Mouse (Mus musculus): ENCODE measurements around the gene Pafah1b1. TPM values are rescaled to one million over a fixed set of nuclear protein-coding genes. Genes with fewer than 3 reads are reported as not detected.

Pafah1b1 gene
- total RNA-seq, 2 experiments from 2014 or later = 110 to 113 TPM

DNA sequence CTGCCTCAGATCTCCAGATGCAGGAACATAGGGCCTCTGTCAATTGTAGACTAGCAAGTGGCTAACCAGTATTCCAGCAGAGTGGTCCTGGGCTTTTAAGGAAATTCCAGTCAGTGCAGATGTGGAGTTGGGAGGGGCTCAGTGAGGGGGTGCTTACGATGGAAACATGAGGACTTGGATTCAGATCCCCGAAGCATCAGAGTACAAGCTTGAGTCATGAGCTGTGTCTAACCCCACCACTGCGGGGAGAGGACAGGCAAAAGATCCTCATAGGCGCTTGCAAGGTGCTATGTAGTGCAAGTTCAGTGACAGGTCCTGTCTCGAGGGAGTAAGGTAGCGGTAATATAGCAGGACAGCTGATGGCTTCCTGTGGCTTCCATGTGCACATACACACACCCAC, 62.2 kb downstream of the Pafah1b1 start:
- DNase-seq = no peak

DNA sequence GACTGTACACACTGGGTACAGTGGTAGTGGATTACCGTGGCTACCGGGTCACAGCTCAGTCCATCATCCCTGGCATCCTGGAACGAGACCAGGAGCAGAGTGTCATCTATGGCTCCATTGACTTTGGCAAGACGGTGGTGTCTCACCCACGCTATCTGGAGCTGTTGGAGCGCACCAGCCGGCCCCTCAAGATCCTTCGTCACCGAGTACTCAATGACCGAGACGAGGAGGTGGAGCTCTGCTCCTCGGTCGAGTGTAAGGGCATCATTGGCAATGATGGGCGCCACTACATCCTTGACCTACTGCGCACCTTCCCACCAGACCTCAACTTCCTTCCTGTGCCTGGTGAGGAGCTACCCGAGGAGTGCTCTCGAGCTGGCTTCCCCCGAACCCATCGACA, 62.8 kb downstream of the Pafah1b1 start:
- DNase-seq = no peak

DNA sequence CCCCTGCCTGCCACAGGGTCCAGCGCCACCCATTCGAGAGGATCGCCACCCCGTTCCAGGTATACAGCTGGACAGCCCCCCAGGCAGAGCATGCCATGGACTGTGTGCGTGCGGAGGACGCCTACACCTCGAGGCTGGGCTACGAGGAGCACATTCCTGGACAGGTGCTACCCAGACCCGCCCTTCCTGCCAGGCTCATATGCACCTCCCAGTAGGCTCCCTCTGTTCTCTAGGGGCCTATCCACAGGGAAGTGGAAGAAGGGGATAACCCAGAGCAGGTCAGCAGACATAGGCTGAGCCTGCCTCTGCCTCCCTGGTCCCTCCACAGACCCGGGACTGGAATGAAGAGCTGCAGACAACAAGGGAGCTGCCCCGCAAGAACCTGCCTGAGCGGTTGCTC, 64.1 kb downstream of the Pafah1b1 start:
- DNase-seq = no peak

DNA sequence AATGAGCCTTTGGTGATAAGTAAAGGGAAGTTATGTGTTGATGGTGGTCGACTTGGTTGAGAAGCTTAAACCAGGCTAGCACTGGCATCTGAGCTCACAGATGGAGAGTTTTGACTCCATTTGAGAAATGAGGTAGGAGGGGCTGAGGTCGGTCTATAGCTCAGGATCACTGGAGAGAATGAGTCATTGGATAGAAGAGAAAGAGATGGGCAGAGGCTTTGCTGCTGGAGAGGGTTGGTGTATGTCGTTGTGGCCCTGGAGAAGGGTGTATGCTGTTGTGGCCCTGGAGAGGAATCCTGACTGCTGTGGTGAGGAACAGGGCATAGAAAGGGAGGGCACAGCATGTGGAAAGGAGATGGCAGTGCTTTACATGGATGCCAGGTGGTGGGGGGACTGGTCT, 68.5 kb downstream of the Pafah1b1 start:
- DNase-seq = no peak

DNA sequence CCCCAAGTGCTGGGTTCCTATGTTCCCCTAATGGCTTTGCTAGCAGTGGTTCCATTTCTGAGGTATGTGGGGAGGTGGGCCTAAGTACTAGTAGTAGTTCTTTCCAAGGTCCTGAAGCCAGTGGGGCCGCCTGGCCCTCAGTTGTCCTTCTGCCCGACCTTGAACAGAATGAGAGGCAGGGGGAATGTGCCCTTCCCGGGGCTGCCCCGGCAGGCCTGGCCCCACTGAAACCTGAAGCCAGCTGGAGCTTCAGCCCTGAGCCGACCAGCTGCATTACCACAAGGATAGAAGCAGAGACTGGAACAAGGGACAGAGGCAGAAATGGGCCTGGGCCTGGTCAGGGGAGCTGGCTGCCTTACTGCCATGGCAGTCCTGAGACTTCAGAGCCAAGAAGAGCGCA, 71.1 kb downstream of the Pafah1b1 start:
- peak; percentile 18 for DNase-seq

DNA sequence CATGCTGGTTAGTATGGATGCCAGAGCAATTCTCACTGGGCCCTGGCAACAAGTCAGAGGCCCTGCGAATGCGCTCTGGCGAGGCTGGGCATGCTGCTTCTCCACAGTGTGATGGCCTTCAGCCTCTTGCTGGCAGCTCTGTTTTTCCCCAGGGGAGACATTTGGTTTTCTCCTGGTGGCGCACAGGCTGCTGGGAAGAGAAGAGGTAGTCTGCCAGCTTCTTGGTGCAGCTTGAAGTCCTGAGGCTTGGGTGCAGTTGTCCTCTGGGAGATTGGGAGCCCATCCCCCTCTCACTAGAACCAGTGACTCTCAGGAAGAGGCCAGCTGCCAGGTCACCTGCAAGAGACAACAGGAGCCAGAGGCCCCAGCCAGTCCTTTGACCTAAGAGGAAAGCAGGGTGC, 71.7 kb downstream of the Pafah1b1 start:
- peak; percentile 23 for DNase-seq

DNA sequence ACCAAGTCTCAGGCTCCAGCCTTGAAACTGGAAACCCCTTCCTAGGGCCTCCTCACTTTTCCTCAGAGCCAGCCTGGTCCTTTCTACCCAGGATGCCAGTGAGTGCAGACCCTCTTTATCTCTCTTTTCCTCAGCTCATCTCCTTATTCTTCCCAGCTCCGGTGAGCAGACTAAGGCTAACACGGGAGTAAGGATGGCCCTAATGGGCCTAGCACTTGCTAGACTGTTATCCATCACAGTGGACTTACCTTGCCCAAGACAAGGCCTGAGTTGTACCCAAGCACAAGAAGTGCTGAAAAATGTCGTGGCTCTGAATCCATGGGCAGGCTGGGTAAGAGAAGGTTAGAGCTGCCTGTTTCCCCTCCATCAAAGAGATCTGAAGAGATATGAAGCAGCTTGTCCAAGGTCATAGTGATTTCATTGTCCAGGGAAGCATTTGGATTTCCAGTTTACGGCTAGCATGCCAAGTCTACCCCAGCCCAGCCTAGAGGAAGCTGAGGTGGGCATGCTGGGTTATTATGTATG, 73.8 kb downstream of the Pafah1b1 start:
- no peak for DNase-seq

DNA sequence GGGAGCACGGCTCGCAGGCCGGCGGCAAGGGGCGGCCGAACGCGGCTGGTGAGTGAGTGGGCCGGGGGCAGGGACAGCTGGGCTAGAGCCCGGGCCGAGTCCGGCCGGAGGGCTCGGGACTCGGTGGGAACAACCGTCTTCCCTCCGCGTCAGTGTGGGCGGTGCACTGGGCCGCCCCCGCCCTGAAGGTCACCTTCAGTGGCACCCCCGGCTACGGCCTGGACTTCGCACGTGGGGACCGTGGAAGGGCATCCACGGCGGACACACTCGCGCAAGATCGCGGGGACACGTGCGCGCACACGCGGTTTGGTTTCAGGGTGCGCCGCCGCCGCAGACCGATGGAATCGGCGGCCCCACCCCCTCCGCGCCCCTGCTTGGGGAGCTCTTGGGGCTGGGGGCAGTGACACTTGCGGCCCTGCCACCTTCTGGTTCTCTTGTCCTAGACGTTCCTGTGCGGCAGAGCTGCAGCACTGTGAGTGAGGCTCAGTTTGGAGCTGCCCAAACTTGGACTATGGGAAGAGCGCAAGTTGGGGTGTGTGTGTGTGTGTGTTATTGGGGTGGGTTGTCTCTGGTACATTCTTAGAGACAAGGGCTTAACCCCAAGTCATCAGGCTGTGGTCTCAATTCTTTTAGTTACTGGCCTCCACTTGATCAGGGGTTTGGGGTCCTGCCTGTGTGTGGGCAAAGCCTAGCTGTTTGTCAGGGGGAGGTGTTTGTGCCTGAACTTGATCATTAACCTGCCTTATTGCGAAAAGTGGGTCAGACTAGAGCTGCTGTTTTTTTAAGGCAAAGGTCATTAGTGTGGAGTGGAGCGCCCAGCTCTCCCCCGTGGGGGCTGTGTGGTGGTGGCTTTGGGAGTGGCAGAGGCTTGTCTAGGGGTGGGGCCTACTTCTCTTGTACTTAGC, 74.6 kb downstream of the Pafah1b1 start:
- no peak for DNase-seq

DNA sequence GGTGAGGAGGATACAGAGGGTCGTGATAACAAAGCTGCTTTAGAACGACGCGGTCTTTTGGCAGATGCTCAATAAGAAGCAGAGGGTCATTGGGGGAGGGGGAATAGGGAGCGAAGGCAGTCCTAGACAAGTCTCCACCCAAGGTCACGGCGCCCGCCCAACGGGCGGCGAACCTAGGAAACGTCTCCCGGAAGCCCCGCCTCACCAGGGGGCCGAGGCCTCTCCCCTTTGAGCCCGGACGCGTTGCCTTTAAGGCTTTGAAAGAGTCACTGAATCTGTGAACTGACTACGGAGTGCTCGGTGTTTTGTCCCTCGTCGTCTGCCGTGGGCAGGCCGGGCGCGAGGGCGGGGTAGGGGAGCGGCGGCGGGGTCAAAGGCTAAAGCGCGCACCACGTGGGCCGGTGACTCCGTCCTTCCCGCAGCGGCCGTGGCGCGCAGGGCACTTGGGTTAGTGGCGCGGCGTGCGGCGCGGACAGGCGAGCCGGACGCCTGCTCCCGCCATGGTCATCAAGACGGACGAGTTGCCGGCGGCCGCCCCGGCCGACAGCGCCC, 75.3 kb downstream of the Pafah1b1 start, which contains the start of gene Cluh:
Gene Cluh (plus strand): TSS at position 401 of the 552 bp plus-strand sequence.
- DNase-seq = peak; percentile 97

DNA sequence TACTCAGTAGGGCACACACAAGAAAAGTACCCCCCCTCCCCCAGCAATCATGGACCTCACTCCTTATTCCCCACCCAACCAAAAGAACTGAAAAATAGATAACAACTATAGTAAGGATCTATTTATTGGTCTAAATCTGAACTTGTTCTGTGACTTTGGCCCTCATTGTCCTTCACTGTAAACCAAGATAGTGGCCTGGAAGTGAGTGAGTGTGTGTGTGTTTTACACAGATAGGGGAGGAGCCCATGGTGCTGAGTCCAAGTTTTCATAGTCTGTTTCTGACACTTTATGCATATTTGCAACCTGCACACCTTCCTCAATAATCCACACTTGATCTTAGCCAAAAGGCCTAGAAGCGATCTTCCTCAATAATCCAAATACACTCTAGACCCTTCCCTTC, 75.8 kb downstream of the Pafah1b1 start:
- DNase-seq = no peak

DNA sequence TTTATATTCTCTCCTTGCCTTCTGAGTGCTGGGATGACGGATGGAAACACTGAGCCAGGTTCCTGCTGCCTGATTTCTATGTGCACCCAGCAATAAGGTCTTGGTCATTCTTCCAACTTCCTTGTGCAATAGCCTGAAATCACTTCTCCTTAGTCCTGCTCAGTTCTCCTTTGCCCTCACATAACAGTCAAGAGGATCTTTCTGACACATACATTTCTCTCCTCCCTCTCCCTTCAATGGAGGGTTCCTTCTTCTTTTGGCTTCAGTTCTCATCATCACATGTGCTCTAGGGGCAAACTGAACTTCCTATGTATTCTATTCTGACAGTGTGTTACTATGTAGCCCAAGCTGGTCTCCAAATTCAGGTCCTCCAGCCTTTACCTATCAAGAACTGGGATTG, 76.5 kb downstream of the Pafah1b1 start:
- no peak for DNase-seq

DNA sequence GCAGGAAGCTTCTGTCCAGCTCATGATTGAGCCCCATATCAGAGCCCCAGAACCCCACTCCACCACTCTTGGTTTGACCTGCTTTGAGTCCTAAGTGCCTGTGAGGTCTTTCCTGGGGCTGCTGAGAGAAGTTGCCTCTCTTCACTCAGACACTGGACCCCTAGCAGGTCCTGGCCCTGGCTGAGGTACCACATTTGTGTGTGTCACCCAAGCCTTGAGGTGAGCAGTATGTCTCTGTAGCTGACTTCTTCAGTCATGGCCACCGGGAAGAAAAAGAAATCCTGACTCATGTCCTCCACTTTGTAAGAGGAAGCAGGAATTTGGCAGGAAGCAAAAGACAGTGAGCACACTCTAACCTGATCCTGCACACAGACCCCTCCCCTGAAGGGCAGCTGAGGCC, 84.8 kb downstream of the Pafah1b1 start:
- DNase-seq = no peak

DNA sequence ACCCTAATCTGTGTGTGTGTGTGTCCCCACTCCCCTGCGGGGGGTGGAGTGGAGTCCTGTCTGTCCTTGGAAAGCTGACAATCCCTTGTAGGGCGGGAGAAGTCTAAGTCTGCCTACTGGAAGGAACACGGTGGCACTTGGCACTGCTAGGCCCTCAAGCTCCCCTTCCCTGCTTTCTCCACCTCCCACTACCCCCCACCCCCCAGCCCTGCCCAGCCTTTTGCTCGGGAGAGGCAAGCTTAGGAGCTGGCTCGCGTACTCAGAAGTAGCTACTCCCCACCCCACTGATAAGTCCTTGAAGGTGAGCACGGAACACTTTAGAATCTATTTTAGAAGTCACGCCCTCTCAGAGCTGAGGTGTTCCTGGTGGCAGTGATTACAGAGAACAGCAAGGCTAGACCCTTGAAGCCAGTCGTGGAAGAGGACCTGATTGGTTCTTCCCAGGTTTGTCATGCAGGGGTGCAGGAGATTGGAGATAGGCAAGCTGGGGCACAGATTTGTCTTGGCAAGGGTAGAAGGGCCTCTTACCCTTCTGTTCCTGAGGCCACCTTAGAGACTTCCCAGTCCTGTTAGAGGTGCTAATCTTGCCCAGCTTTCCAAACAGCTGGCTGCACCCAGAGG, 85.6 kb downstream of the Pafah1b1 start:
- no peak for DNase-seq

DNA sequence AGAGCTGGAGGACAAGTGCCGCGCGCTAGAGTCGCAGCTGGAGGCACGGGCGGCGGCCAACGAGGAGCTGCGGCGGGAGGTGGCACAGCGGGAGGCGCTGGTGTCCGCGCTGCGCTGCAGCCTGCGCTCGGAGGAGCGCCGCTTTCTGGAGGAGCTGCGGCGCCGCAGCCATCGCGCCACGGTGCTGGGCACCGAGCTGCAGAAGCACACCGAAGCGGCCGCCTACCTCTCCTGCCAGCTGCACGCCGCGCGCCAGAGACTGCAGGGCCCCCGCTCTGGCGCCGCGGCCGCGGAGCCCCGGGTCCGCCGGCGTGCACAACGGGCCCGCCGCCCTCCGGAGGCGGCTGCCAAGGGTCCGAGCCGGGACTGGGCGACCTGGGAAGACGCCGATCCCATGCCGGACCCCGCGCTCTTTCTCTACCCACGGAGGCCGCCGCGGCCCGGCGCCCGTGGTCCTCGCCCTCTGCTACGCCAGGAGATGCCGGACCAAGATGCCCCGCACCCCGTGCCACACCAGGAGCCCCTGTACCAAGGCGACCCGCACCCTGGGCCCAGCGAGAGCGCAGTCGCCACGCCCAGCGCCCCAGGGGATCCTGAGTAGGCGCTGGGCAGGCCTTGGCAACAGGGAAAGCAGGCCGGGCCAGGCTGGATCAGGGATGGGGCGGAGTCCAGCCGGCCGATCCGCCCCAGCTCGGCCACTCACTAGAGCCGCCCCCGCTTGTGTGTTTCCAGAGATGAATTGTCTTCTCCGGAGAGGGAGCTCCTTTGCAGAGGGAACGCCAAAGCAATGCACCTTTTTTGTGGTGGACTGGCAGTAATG, 86.3 kb downstream of the Pafah1b1 start:
- DNase-seq = peak; percentile 77

DNA sequence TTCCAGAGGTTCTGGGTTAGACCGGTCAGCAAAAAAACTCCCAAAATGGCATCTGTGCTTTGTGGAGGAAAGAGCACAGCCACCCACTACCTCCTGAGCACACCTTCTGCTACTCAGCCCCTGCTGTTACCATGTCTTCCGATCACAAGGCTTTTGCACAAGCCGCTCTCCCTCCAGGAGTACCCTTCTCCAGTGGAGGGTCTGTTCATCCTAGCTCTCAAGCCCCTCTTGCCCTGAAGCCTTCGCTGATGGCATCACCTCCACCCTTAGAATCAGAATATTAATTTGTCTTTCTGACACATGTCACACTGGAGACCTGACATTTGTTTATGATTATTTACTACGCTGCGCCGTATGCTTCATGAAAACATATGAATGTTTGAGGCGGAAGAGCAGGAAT, 87.0 kb downstream of the Pafah1b1 start:
- DNase-seq = no peak

DNA sequence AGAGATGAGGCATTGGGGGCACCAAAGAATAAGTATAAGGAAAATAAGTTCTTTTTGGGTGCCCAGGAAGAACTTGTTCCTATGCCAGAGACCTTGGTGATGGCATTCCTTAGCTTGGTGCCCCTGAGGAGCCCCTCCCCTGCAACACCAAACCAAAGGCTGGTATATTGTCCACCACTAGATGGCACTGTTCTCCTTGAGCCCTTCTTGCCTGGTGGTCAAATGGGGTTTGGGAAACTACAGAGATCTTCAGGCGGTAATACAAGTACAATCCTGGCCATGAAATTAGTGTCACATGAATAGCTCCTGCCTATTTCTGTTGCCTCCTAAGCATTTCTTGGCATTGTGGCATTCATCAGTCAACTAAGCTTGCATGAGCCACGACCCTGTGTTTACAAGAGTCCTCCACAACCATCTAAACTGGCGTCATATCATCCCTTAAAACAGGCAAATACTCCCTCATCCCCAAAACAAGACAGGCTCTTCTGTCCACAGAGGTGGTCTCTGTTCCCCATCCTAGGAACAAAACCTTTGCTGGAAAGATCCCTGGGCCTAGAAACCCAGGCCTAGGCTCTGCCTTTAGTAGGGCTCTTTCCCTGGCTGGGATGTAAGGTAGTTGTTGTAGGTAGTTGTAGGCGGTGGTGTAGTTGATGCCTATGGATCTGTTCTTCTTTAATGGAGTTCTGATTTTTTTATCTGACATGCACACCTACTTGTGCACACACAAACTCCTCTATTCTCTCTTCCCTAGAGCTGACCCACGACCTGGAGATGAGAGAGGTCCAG, 89.8 kb downstream of the Pafah1b1 start:
- peak; percentile 54 for DNase-seq

DNA sequence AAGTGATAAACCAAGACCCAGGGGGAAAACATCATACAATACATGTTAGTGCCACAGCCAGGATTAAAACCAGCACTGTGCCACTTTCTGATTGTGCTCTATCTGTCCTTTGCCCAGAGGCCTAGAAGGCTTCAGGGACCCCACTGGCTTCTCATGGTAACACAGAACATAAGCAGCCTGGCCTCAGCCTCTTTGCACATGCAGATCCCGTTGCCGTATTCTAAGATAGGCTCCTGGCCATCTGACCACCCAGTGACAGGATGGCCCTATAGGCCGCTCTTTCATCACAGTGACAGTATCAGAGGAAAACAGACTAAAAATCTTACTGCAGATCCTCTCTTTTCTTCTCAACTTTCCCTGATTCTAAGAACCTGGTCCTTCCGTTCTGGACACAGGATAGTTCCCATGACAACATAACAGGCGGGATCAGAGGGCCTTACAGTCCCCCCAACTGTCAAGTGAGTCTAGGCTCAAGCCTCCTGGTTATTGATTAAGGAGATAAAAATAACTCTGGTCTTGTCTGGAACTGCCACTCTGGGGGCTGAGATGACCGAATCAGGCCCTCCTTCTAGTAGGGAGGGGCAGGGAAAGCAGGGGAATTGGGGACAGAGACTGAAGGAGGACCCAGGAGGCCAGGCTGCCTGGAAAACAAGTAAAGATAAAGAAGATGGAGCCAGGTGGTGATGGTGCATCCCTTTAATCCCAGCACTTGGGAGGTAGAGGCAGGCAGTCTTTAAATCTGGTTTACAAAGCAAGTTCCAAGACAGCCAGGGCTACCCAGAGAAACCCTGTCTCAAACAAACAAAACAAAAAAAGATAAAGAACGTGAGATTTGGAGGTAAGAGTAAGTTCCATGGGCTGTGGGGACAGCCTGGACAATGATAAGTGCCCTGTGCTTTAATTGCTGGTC, 92.3 kb downstream of the Pafah1b1 start:
- DNase-seq = no peak

DNA sequence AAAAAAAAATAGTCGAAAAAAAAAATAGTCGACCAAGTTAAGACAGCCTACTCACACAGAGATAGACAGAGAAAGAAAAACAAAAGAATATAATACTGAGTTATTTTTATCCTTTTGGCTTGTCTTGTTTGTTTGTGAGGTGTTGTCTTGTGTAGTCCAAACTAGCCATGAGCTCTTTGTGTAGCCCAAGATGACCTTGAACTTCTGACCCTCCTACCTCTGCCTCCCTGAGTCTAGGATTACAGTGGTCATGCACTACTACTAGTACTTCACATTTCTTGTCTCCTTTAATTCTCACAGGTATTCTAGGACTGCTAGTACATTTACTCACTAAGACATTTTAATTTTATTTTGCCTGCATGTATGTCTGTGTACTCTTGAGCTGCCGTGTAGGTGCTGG, 97.0 kb downstream of the Pafah1b1 start:
- no peak for DNase-seq

DNA sequence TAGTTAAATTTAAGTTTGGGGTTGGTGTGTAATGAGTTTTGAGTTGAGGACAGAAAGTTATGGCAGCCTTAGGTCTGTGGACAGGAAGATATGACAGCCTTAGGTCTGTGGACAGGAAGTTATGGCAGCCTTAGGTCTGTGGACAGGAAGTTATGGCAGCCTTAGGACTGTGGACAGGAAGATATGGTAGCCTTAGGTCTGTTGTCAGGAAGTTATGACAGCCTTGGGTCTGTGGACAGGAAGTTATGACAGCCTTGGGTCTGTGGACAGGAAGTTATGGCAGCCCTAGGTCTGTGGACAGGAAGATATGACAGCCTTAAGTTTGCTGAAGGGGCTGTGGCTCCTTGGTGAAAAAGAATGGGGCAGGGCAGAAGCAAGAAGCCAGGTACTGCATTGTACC, 99.1 kb downstream of the Pafah1b1 start:
- no peak for DNase-seq

All from gastrocnemius, postnatal 10 days (tissue).